Mouse (Mus musculus): ENCODE data around the gene Denr.

GRCm38 (mm10) chr5:123879928-123880327 lies 27.0 kb upstream of the Denr start, which contains the start of gene Hcar1:
- TF ChIP-seq CTCF (IDR thresholded peaks at IDR 0.05; ENCODE audit: low read depth, low read length) (no peak), GATA1 (IDR thresholded peaks at IDR 0.05; ENCODE audit: borderline replicate concordance, low read length) (no peak)
